Mouse (Mus musculus) heart, adult 2 months (tissue): ENCODE results near the gene Olfr699. TPM values are rescaled to one million over a fixed set of nuclear protein-coding genes. Genes with fewer than 3 reads are reported as not detected.
"Not testable (repeated sequence)": the region's sequence is repeated elsewhere in the genome, so short reads cannot be mapped to it uniquely, and the experiment has no call there.

Experiments
- DNase-seq, 2 experiments: peaks; one replicate each; pipeline ENCODE4 v3.0.0; 2021
- H3K27ac ChIP-seq: fragments of 200-600 bp; 2 replicates; pipeline ENCODE4 v1.8.1; 2022
- H3K27me3 ChIP-seq: fragments of 200-500 bp; 2 replicates; pipeline ENCODE4 v1.6.1; 2012; ENCODE audit warnings: mild to moderate bottlenecking, low read length, inconsistent platforms, mixed read lengths; ENCODE audit not compliant: control insufficient read depth, insufficient read depth
- H3K36me3 ChIP-seq: fragments of 200-500 bp; 2 replicates; pipeline ENCODE4 v1.6.1; 2012; ENCODE audit warnings: low read length, inconsistent platforms; ENCODE audit not compliant: control insufficient read depth, insufficient read depth
- H3K4me1 ChIP-seq: fragments of 200-500 bp; 2 replicates; pipeline ENCODE4 v1.6.1; 2011; ENCODE audit warnings: low read length; ENCODE audit not compliant: control insufficient read depth, insufficient read depth
- H3K4me3 ChIP-seq: fragments of 200-600 bp; 2 replicates; pipeline ENCODE4 v1.8.1; 2022
- H3K79me2 ChIP-seq: fragments of 200-500 bp; replicated peaks from 2 replicates; pipeline ENCODE4 v1.6.1; 2012; ENCODE audit warnings: mild to moderate bottlenecking, inconsistent platforms, low read length, moderate library complexity, mixed read lengths; ENCODE audit not compliant: control insufficient read depth, insufficient read depth
- H3K9ac ChIP-seq: fragments of 200-500 bp; 2 replicates; pipeline ENCODE4 v1.6.1; 2012; ENCODE audit warnings: low read depth, mild to moderate bottlenecking, control low read depth, inconsistent platforms, low read length, mixed read lengths
- CTCF ChIP-seq: fragments of 200-600 bp; IDR thresholded peaks from 2 replicates; pipeline ENCODE4 v1.8.1; 2022; ENCODE audit warnings: antibody characterized with exemption, mild to moderate bottlenecking, moderate library complexity
- EP300 ChIP-seq: fragments of 200-500 bp; IDR thresholded peaks from 2 replicates; pipeline ENCODE4 v1.6.1; 2011; ENCODE audit warnings: low read depth, low read length, control low read depth; ENCODE audit not compliant: insufficient read depth
- POLR2A ChIP-seq: fragments of 200-500 bp; IDR thresholded peaks from 2 replicates; pipeline ENCODE4 v1.6.1; 2011; ENCODE audit warnings: mild to moderate bottlenecking, low read depth, low read length, control low read depth; ENCODE audit not compliant: insufficient read depth
- WGBS: fragments of 180-500 bp; shearing (Covaris S2); methylation state at CpG from one replicate; pipeline ENCODE4 v1.1.7; 2018; 5-methylcytosine and 5-hydroxymethylcytosine counted together
- intact Hi-C: fragments of 180-260 bp; cut with DNase I; formaldehyde crosslinking; loops from one replicate; pipeline ENCODE4 v1.15.1; 2025
- polyA plus RNA-seq: library from polyadenylated mRNA; depleted of rRNA; stranded (reverse); fragments of >200 nt; gene quantifications from 2 replicates; pipeline ENCODE4 v1.2.3, GENCODE M21; 2012; rRNA removed
- total RNA-seq, 2 experiments: library from RNA; stranded (reverse); gene quantifications; 2 replicates each; pipeline ENCODE4 v1.2.3; 2021

Gene Olfr699
- total and polyA plus RNA-seq, 3 experiments, result not detected

DNA sequence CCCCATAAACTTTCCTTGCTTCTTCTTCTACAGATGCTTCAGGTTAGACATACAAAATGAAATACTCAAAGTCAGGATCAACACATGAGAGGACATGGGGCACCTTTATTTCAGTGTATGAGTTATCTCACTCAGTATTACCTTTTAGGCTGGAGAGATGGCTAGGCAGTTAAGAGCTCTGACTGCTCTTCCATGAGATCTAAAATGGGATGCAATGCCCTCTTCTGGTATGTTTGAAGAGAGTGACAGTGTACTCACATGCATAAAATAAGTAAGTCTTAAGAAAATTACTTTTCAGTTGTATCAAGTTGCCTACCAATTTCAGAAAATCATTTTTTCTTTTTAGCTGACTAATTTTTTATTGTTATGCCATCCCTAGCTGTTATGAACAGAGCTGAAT lies 4.7 kb downstream of the Olfr699 start:
- Histone ChIP-seq H3K4me3 (no peak overlapping the region), H3K27ac (no peak overlapping the region), H3K79me2 (no peaks in the 10 kb centered on the region), H3K36me3 (no peaks in the 10 kb centered on the region), H3K27me3 (no peaks in the 10 kb centered on the region), H3K4me1 (no peaks in the 10 kb centered on the region), H3K9ac (no peak overlapping the region)
- intact Hi-C loops, result no loop called here
- TF ChIP-seq POLR2A (no peak), CTCF (peak; percentile 35), EP300 (no peak)
- no peak for DNase-seq

DNA sequence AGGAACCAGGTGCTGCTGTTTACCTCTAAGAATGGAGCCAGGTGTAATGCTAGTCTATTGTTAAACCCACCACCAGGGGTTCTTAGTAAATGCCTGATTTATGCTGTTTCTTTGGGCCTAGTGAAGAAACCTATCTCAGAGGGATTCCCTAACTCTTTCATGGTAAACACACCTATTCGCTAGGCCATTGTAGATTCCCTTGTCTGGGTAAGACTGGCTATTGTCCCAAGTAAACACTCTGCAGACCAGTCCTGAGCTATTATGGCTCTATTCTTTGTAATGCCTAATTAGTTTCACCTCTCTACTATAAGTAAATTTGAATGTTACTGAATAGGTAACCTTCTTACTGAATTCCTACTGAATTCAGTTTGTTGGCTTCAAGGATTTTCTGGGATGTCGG lies 32.0 kb downstream of the Olfr699 start:
- H3K4me1 ChIP-seq, intact Hi-C loops, H3K36me3 ChIP-seq, H3K9ac ChIP-seq, H3K27me3 ChIP-seq, H3K4me3 ChIP-seq, DNase-seq, H3K79me2 ChIP-seq, H3K27ac ChIP-seq: not testable (repeated sequence)
- WGBS, result 89% methylated on average over 2 of the region's 2 CpGs

DNA sequence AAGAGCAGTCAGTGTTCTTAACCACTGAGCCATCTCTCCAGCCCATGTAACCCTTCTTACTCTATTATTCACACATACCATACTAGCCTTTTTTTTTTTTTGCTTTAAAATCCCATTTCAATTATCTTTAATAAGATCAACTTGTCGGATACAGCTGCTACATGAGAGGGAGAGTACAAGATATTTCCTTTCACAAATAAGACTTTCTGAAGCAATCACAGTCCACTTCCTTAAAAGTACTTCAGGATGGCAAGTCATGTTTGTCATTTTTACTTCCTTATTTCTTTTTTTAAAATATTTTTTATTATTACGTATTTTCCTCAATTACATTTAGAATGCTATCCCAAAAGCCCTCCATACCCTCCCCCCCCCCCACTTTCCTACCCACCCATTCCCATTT lies 34.2 kb downstream of the Olfr699 start:
- Histone ChIP-seq H3K4me1 (no peaks in the 10 kb centered on the region), H3K79me2 (no peaks in the 10 kb centered on the region), H3K36me3 (no peaks in the 10 kb centered on the region), H3K4me3 (no peak overlapping the region), H3K9ac (no peak overlapping the region), H3K27ac (no peak overlapping the region), H3K27me3 (no peaks in the 10 kb centered on the region)
- no peak for TF ChIP-seq CTCF
- no peak for TF ChIP-seq EP300
- no peak for DNase-seq
- WGBS, result 75% methylated on average over 2 of the region's 2 CpGs
- intact Hi-C loops, result no loop called here

DNA sequence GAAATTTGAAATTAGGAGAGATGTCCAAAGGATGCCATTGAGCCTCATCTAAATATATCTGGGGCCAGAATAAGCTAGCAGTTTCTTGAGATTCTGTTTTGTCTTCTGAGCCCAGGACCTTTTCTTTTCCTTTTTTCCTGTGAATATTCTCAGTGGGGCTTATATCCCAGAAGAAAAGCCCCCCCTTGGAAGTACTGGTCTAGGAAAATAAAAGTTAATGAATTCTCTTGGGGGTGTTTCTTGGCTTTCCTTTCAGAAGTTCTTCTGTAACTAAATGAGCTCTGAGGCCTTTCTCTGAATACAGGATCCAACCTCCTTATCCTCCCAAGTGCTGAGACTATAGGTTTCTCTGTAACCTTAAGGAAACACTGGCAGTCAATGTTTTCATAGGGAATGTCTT lies 37.7 kb downstream of the Olfr699 start, which contains the start of gene Olfr698:
TSS of gene Olfr698 (minus strand) at position 101 of the 400 bp plus-strand sequence.
- no peak within 1 kb of the TSS for H3K27ac ChIP-seq
- intact Hi-C loops, result no loop called here
- no peaks in the 10 kb centered on the region for H3K4me1 ChIP-seq
- H3K9ac ChIP-seq, result no peak within 1 kb of the TSS
- H3K36me3 ChIP-seq, result no peaks in the 10 kb centered on the region
- H3K27me3 ChIP-seq, result no peaks in the 10 kb centered on the region
- H3K4me3 ChIP-seq, result no peak within 1 kb of the TSS
- TF ChIP-seq POLR2A (no peak), CTCF (no peak), EP300 (no peak)
- H3K79me2 ChIP-seq, result no peaks in the 10 kb centered on the region
- no peak for DNase-seq

DNA sequence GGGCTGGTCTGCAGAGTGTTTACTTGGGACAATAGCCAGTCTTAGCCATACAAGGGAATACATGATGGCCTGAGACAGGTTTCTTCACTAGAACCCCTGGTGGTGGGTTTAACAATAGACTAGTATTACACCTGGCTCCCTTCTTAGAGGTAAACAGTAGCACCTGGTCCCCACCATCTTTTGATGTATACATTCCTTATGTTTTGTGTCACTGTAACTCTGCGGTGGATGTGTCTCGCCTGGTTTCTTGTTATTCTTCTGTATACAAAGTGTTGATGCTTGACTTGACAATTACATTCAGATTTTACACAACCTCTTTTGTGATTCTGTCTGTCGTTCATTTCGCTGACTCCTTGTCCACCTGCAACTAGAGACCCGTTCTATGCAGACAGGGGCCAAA lies 47.2 kb downstream of the Olfr699 start:
- WGBS, result 82% methylated on average over 5 of the region's 5 CpGs

DNA sequence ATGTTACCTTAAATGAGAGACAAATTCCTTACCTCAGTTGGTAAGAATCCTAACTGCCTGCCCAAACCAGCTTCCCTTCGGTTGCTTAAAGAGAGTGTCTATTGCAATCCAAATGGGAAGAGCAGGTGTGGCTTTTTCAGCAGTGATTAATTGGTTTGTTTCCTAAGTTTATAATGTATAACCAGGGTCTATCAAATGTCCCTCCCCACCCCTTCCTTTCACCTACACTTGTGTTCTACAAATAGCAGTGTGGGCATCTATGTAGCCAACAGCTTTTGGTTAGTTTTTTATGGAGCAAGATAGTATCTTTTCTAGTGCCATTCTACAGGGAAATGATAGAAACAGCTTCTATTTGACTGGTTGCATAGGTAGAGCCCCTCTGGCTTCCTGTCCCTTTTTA lies 50.7 kb downstream of the Olfr699 start, which contains the start of gene Olfr697:
TSS of gene Olfr697 (minus strand) at position 101 of the 400 bp plus-strand sequence.
- Histone ChIP-seq H3K4me3 (no peak within 1 kb of the TSS), H3K27ac (no peak within 1 kb of the TSS), H3K36me3 (no peaks in the 10 kb centered on the region), H3K79me2 (no peaks in the 10 kb centered on the region), H3K9ac (no peak within 1 kb of the TSS), H3K4me1 (no peaks in the 10 kb centered on the region), H3K27me3 (no peaks in the 10 kb centered on the region)
- WGBS, result 63% methylated on average over 1 of the region's 1 CpGs
- intact Hi-C loops, result no loop called here
- DNase-seq, result no peak
- no peak for TF ChIP-seq POLR2A
- no peak for TF ChIP-seq EP300
- TF ChIP-seq CTCF, result no peak

More for the DNA sequence above, 47.2 kb downstream of the Olfr699 start:
- Histone ChIP-seq H3K9ac (no peak overlapping the region), H3K79me2 (no peaks in the 10 kb centered on the region), H3K4me1 (no peaks in the 10 kb centered on the region), H3K4me3 (no peak overlapping the region), H3K27me3 (no peaks in the 10 kb centered on the region), H3K36me3 (no peaks in the 10 kb centered on the region), H3K27ac (no peak overlapping the region)
- intact Hi-C loops, result no loop called here
- no peak for DNase-seq
- TF ChIP-seq EP300, result no peak
- no peak for TF ChIP-seq CTCF
- TF ChIP-seq POLR2A, result no peak

Other genes with a start within 250 kb of the Olfr699 start
- not detected for gene Olfr693, start 112.6 kb downstream of the Olfr699 start, total RNA-seq
- gene Olfr693, start 112.6 kb downstream of the Olfr699 start, polyA plus RNA-seq, result not detected in 2 replicates
- not detected for gene Olfr694, start 101.4 kb downstream of the Olfr699 start, total RNA-seq
- gene Olfr694, start 101.4 kb downstream of the Olfr699 start, polyA plus RNA-seq, result not detected in 2 replicates
- not detected for gene Olfr695, start 76.8 kb downstream of the Olfr699 start, total RNA-seq
- gene Olfr695, start 76.8 kb downstream of the Olfr699 start, polyA plus RNA-seq, result not detected in 2 replicates
- not detected for gene Olfr697, start 50.8 kb downstream of the Olfr699 start, total RNA-seq
- gene Olfr697, start 50.8 kb downstream of the Olfr699 start, polyA plus RNA-seq, result not detected in 2 replicates
- gene Olfr698, start 37.8 kb downstream of the Olfr699 start, total RNA-seq, result not detected
- gene Olfr698, start 37.8 kb downstream of the Olfr699 start, polyA plus RNA-seq, result not detected in 2 replicates
- gene Olfr700, start 15.6 kb upstream of the Olfr699 start, total RNA-seq, result not detected
- not detected in 2 replicates for gene Olfr700, start 15.6 kb upstream of the Olfr699 start, polyA plus RNA-seq
- gene Olfr701, start 20.9 kb upstream of the Olfr699 start, total RNA-seq, result not detected
- gene Olfr701, start 20.9 kb upstream of the Olfr699 start, polyA plus RNA-seq, result not detected in 2 replicates
- not detected for gene Olfr702, start 40.7 kb upstream of the Olfr699 start, total RNA-seq
- not detected in 2 replicates for gene Olfr702, start 40.7 kb upstream of the Olfr699 start, polyA plus RNA-seq
- not detected for gene Olfr703, start 50.2 kb upstream of the Olfr699 start, total RNA-seq
- gene Olfr703, start 50.2 kb upstream of the Olfr699 start, polyA plus RNA-seq, result not detected in 2 replicates
- not detected for gene Olfr704, start 70.0 kb upstream of the Olfr699 start, total RNA-seq
- gene Olfr704, start 70.0 kb upstream of the Olfr699 start, polyA plus RNA-seq, result not detected in 2 replicates
- not detected for gene Olfr705, start 83.7 kb upstream of the Olfr699 start, total RNA-seq
- not detected in 2 replicates for gene Olfr705, start 83.7 kb upstream of the Olfr699 start, polyA plus RNA-seq
- not detected for gene Olfr706, start 95.0 kb upstream of the Olfr699 start, total RNA-seq
- gene Olfr706, start 95.0 kb upstream of the Olfr699 start, polyA plus RNA-seq, result not detected in 2 replicates
- gene Olfr707, start 108.0 kb upstream of the Olfr699 start, total RNA-seq, result not detected
- not detected in 2 replicates for gene Olfr707, start 108.0 kb upstream of the Olfr699 start, polyA plus RNA-seq
- not detected for gene Olfr1532-ps1, start 114.8 kb upstream of the Olfr699 start, total RNA-seq
- gene Olfr1532-ps1, start 114.8 kb upstream of the Olfr699 start, polyA plus RNA-seq, result not detected in 2 replicates
- gene Olfr709-ps1, start 139.0 kb upstream of the Olfr699 start, total RNA-seq, result not detected
- not detected in 2 replicates for gene Olfr709-ps1, start 139.0 kb upstream of the Olfr699 start, polyA plus RNA-seq
- not detected for gene Olfr710, start 155.1 kb upstream of the Olfr699 start, total RNA-seq
- not detected in 2 replicates for gene Olfr710, start 155.1 kb upstream of the Olfr699 start, polyA plus RNA-seq
- gene Olfr6, start 170.7 kb upstream of the Olfr699 start, total RNA-seq, result not detected
- gene Olfr6, start 170.7 kb upstream of the Olfr699 start, polyA plus RNA-seq, result not detected in 2 replicates
- gene Olfr711, start 182.3 kb upstream of the Olfr699 start, total RNA-seq, result not detected
- gene Olfr711, start 182.3 kb upstream of the Olfr699 start, polyA plus RNA-seq, result not detected in 2 replicates
- not detected for gene Olfr2, start 212.9 kb upstream of the Olfr699 start, total RNA-seq
- not detected in 2 replicates for gene Olfr2, start 212.9 kb upstream of the Olfr699 start, polyA plus RNA-seq
- not detected for gene Olfr713, start 238.0 kb upstream of the Olfr699 start, total RNA-seq
- gene Olfr713, start 238.0 kb upstream of the Olfr699 start, polyA plus RNA-seq, result not detected in 2 replicates